In genomic region chr6:34995265-34995681, GRCm38 (mm10) we compare ENCODE assay signal across 8 mouse cellular contexts. TPM values are rescaled to one million over a fixed set of nuclear protein-coding genes. Genes with fewer than 3 reads are reported as not detected.
A peak's percentile ranks its signal among the peaks of the same experiment; 100 is the strongest.
DNase-seq lines count a peak whose midpoint lies in the region; ATAC-seq and TF ChIP-seq lines count a peak whose summit lies in the region.

No protein-coding gene starts in this region.

- peak overlapping the region; percentile 38 for H3K4me2 ChIP-seq in kidney, embryonic 14.5 days (replicated peaks; ENCODE audit: low read depth, low read length)
- H3K4me2 ChIP-seq in myocyte (ENCODE audit: low read depth), result peak overlapping the region; percentile 96

- H3K9me3 ChIP-seq in kidney, embryonic 14.5 days (ENCODE audit: control insufficient read depth, low read length), result no peaks in the 10 kb centered on the region

- peak overlapping the region; percentile 48 for H3K4me3 ChIP-seq in bone marrow macrophage, adult 2 months (ENCODE audit: insufficient read depth, low read length)
- no peak overlapping the region for H3K4me3 ChIP-seq in embryonic fibroblast, embryonic 13.5 days (ENCODE audit: insufficient read depth, low read length)
- peak overlapping the region; percentile 15; the same call in 1 of the 2 replicates for H3K4me3 ChIP-seq in kidney, embryonic 14.5 days (ENCODE audit: low read length)
- peak overlapping the region; percentile 34; the same call in 1 of the 2 replicates for H3K4me3 ChIP-seq in liver, adult 2 months (ENCODE audit: insufficient read depth, low read depth, low read length)
- H3K4me3 ChIP-seq in myocyte, result peak overlapping the region; percentile 10

- peak; percentile 79 for TF ChIP-seq CTCF in bone marrow macrophage, adult 2 months (IDR thresholded peaks at IDR 0.05; ENCODE audit: low read depth, low read length)
- TF ChIP-seq CTCF in embryonic fibroblast, embryonic 13.5 days (IDR thresholded peaks at IDR 0.05; ENCODE audit: borderline replicate concordance, insufficient read depth, low read length), result 0 out of 2 replicates have a peak, but pooled peaks have one; percentile 40
- peak; percentile 84 for TF ChIP-seq CTCF in liver, adult 2 months (IDR thresholded peaks at IDR 0.05; ENCODE audit: low read depth, low read length)

- no peak overlapping the region for H3ac ChIP-seq in myocyte (ENCODE audit: control insufficient read depth, insufficient read length)

- TF ChIP-seq POLR2A in bone marrow macrophage, adult 2 months (IDR thresholded peaks at IDR 0.05; ENCODE audit: borderline replicate concordance, low read depth, low read length), result no peak
- peak; percentile 34; the same call in 1 of the 2 replicates for TF ChIP-seq POLR2A in embryonic fibroblast, embryonic 13.5 days (IDR thresholded peaks at IDR 0.05; ENCODE audit: low read depth, low read length)
- no peak for TF ChIP-seq POLR2A in liver, adult 2 months (IDR thresholded peaks at IDR 0.05; ENCODE audit: extremely low read depth, insufficient read depth, low read length)
- no peak for TF ChIP-seq POLR2A in myocyte (IDR thresholded peaks at IDR 0.05; ENCODE audit: insufficient read length, low read depth)

- H3K79me2 ChIP-seq in liver, adult 2 months (ENCODE audit: control insufficient read depth, insufficient read depth, low read length), result no peaks in the 10 kb centered on the region
- H3K79me2 ChIP-seq in myocyte (ENCODE audit: control insufficient read depth, insufficient read depth), result no peaks in the 10 kb centered on the region

- no peaks in the 10 kb centered on the region for H3K27me3 ChIP-seq in kidney, embryonic 14.5 days (ENCODE audit: control insufficient read depth, insufficient read depth, low read length)
- H3K27me3 ChIP-seq in liver, adult 2 months (ENCODE audit: control insufficient read depth, insufficient read depth, low read length), result no peaks in the 10 kb centered on the region
- no peaks in the 10 kb centered on the region for H3K27me3 ChIP-seq in myocyte (ENCODE audit: control insufficient read depth, insufficient read depth, insufficient read length)
- no peaks in the 10 kb centered on the region for H3K27me3 ChIP-seq in splenic B cell, adult 2 months (ENCODE audit: control insufficient read depth, insufficient read depth, low read length, poor library complexity, severe bottlenecking)

- H3K27ac ChIP-seq in bone marrow macrophage, adult 2 months (ENCODE audit: insufficient read depth, low read depth, low read length), result no peak overlapping the region
- H3K27ac ChIP-seq in embryonic fibroblast, embryonic 13.5 days (ENCODE audit: insufficient read depth, low read length), result no peak overlapping the region
- no peak overlapping the region for H3K27ac ChIP-seq in kidney, embryonic 14.5 days (ENCODE audit: low read depth, low read length)
- H3K27ac ChIP-seq in liver, adult 2 months (replicated peaks; ENCODE audit: insufficient read depth, low read depth, low read length), result no peak overlapping the region

- no peaks in the 10 kb centered on the region for H3K4me1 ChIP-seq in bone marrow macrophage, adult 2 months (ENCODE audit: control insufficient read depth, insufficient read depth, low read length)
- no peaks in the 10 kb centered on the region for H3K4me1 ChIP-seq in embryonic fibroblast, embryonic 13.5 days (ENCODE audit: control insufficient read depth, insufficient read depth, low read length)
- peaks cover 3% of the 10 kb centered on the region; the same call in 1 of the 2 replicates for H3K4me1 ChIP-seq in kidney, embryonic 14.5 days (ENCODE audit: control insufficient read depth, insufficient read depth, low read length)
- H3K4me1 ChIP-seq in liver, adult 2 months (ENCODE audit: control insufficient read depth, insufficient read depth, low read length), result peaks cover 5% of the 10 kb centered on the region; the same call in 1 of the 2 replicates

- WGBS in kidney, embryonic 14.5 days, result 5% methylated on average over 13 of the region's 13 CpGs
- 7% methylated on average over 13 of the region's 13 CpGs for WGBS in liver, adult 2 months

- no peaks in the 10 kb centered on the region for H3K36me3 ChIP-seq in kidney, embryonic 14.5 days (ENCODE audit: control insufficient read depth, insufficient read depth, low read length)
- H3K36me3 ChIP-seq in liver, adult 2 months (ENCODE audit: control insufficient read depth, insufficient read depth, low read length), result no peaks in the 10 kb centered on the region
- H3K36me3 ChIP-seq in myocyte (ENCODE audit: control insufficient read depth, insufficient read depth), result no peaks in the 10 kb centered on the region
- H3K36me3 ChIP-seq in splenic B cell, adult 2 months (ENCODE audit: control insufficient read depth, insufficient read depth, low read length, poor library complexity, severe bottlenecking), result no peaks in the 10 kb centered on the region

- no peak overlapping the region for H3K9ac ChIP-seq in kidney, embryonic 14.5 days (ENCODE audit: low read depth, low read length)
- peak overlapping the region; percentile 47; the same call in 1 of the 2 replicates for H3K9ac ChIP-seq in liver, adult 2 months (ENCODE audit: low read depth, low read length)

- DNase-seq in A20 (ENCODE audit: low read depth, low spot score), result peak; percentile 85
- DNase-seq in heart, adult 9 months (ENCODE audit: low spot score in 2 of 2), result peak; percentile 75 to 76
- peak; percentile 59 for DNase-seq in liver, adult 2 months (ENCODE audit: extremely low read depth, low read depth, low spot score)
- peak; percentile 87 for DNase-seq in splenic B cell, adult 2 months (ENCODE audit: low read depth, low spot score)

- peak; percentile 82 for ATAC-seq in kidney, embryonic 14.5 days (ENCODE audit: low FRiP score, low TSS enrichment)

TF ChIP-seq in myocyte, 11 proteins besides CTCF, POLR2A, EP300 and RAD21:
- peak; percentile 58 for TF ChIP-seq REST (IDR thresholded peaks at IDR 0.05; ENCODE audit: insufficient read depth, insufficient read length)
- no peak for TF ChIP-seq TCF12 (IDR thresholded peaks at IDR 0.05; ENCODE audit: insufficient read depth, poor library complexity, severe bottlenecking)

RNA-seq across cellular contexts. Expression of gene Slc23a4, which starts 7.1 kb away (rescaled TPM):
- polyA plus RNA-seq in bone marrow macrophage, adult 2 months (2012; ENCODE audit: insufficient read depth, insufficient read length, missing spikeins), result not detected in 2 replicates
- not detected in 2 replicates for polyA plus RNA-seq in embryonic fibroblast, embryonic 13.5 days (2011; ENCODE audit: insufficient read length, low read depth, missing spikeins)
- 0.44 and 0.61 TPM in 2 replicates for polyA plus RNA-seq in kidney, embryonic 14.5 days (2014; fragmentation: Nextera tagmentation; extraction: Ambion mirVana)
- not detected in 2 replicates for total RNA-seq in liver, adult 2 months (2014; rRNA removed)
- 0.22 TPM in 1 of 2 replicates, not detected in the other for polyA plus RNA-seq in liver, adult 2 months (2012; rRNA removed)
- polyA plus RNA-seq in myocyte (2012; fragmentation: generic; extraction: Trizol), result 0.07 TPM
